Mouse (Mus musculus): ENCODE measurements around the gene Nes.

Nes gene

GRCm38 (mm10) chr3:87949955-87950515 is 20.8 kb upstream of the Nes start:
- no peak for DNase-seq (ENCODE audit: low spot score)

- DNase-seq (ENCODE audit: low spot score), result no peak
These were observed 18.9 kb upstream of the Nes start for GRCm38 (mm10) chr3:87951946-87952345.

GRCm38 (mm10) chr3:87952440-87952839 is 18.4 kb upstream of the Nes start:
- no peak for DNase-seq (ENCODE audit: low spot score)

GRCm38 (mm10) chr3:87958056-87958455 is 12.8 kb upstream of the Nes start:
- DNase-seq (ENCODE audit: low spot score), result no peak

- DNase-seq (ENCODE audit: low spot score), result no peak
These were observed 12.4 kb upstream of the Nes start for GRCm38 (mm10) chr3:87958476-87958875.

GRCm38 (mm10) chr3:87958967-87959366 is 11.9 kb upstream of the Nes start:
- DNase-seq (ENCODE audit: low spot score), result no peak

GRCm38 (mm10) chr3:87959371-87959770 is 11.5 kb upstream of the Nes start:
- no peak for DNase-seq (ENCODE audit: low spot score)

- no peak for DNase-seq (ENCODE audit: low spot score)
These were observed 10.7 kb upstream of the Nes start for GRCm38 (mm10) chr3:87960191-87960585.

GRCm38 (mm10) chr3:87960586-87961191 is 10.2 kb upstream of the Nes start:
- DNase-seq (ENCODE audit: low spot score), result peak; percentile 70

- DNase-seq (ENCODE audit: low spot score), result no peak
These were observed 517 bp upstream of the Nes start for GRCm38 (mm10) chr3:87970184-87970938.

GRCm38 (mm10) chr3:87971489-87972202 is 768 bp downstream of the Nes start:
- no peak for DNase-seq (ENCODE audit: low spot score)

GRCm38 (mm10) chr3:87972203-87972664 is 1.4 kb downstream of the Nes start:
- DNase-seq (ENCODE audit: low spot score), result no peak

GRCm38 (mm10) chr3:87972776-87973175 is 1.9 kb downstream of the Nes start:
- no peak for DNase-seq (ENCODE audit: low spot score)

GRCm38 (mm10) chr3:87973593-87974380 is 2.9 kb downstream of the Nes start:
- DNase-seq (ENCODE audit: low spot score), result no peak

GRCm38 (mm10) chr3:87974381-87974987 is 3.6 kb downstream of the Nes start:
- no peak for DNase-seq (ENCODE audit: low spot score)

GRCm38 (mm10) chr3:87979493-87979892 is 8.6 kb downstream of the Nes start:
- DNase-seq (ENCODE audit: low spot score), result no peak

- DNase-seq (ENCODE audit: low spot score), result no peak
These were observed 9.2 kb downstream of the Nes start for GRCm38 (mm10) chr3:87980085-87980484.

GRCm38 (mm10) chr3:87980728-87981127 is 9.8 kb downstream of the Nes start:
- DNase-seq (ENCODE audit: low spot score), result no peak

GRCm38 (mm10) chr3:87981214-87981760 is 10.4 kb downstream of the Nes start:
- DNase-seq (ENCODE audit: low spot score), result no peak

GRCm38 (mm10) chr3:87981894-87982835 is 11.3 kb downstream of the Nes start:
- DNase-seq (ENCODE audit: low spot score), result no peak
